Mouse (Mus musculus) intestine, embryonic 16.5 days (tissue): ENCODE results near the gene Sept11. TPM values are rescaled to one million over a fixed set of nuclear protein-coding genes. Genes with fewer than 3 reads are reported as not detected.

Source experiments
- ATAC-seq: fragments of 200-750 bp; cut with Nextera tagmentation; 2 replicates; pipeline ENCODE4 v1.8.0; 2017; ENCODE audit warnings: moderate TSS enrichment, moderate library complexity
- H3K27ac ChIP-seq: fragments of 300-500 bp; sonication (generic); 2 replicates; pipeline ENCODE4 v1.5.1; 2014; ENCODE audit warnings: mild to moderate bottlenecking, low read length
- H3K27me3 ChIP-seq: fragments of 300-500 bp; sonication (generic); replicated peaks from 2 replicates; pipeline ENCODE4 v1.6.1; 2014; ENCODE audit warnings: low read length, control low read depth, mixed read lengths; ENCODE audit not compliant: control insufficient read depth, insufficient read depth
- H3K36me3 ChIP-seq: fragments of 300-500 bp; sonication (generic); 2 replicates; pipeline ENCODE4 v1.6.1; 2014; ENCODE audit warnings: low read length, control low read depth; ENCODE audit not compliant: control insufficient read depth, insufficient read depth
- H3K4me1 ChIP-seq: fragments of 300-500 bp; sonication (generic); 2 replicates; pipeline ENCODE4 v1.6.1; 2014; ENCODE audit warnings: low read length, control low read depth, mixed read lengths; ENCODE audit not compliant: control insufficient read depth, insufficient read depth
- H3K4me2 ChIP-seq: fragments of 300-500 bp; sonication (generic); 2 replicates; pipeline ENCODE4 v1.6.1; 2014; ENCODE audit warnings: low read depth, low read length, control low read depth
- H3K4me3 ChIP-seq: fragments of 300-500 bp; sonication (generic); 2 replicates; pipeline ENCODE4 v1.5.1; 2014; ENCODE audit warnings: mild to moderate bottlenecking, low read length
- H3K9ac ChIP-seq: fragments of 300-500 bp; sonication (generic); 2 replicates; pipeline ENCODE4 v1.6.1; 2014; ENCODE audit warnings: low read depth, low read length
- H3K9me3 ChIP-seq: fragments of 300-500 bp; sonication (generic); 2 replicates; pipeline ENCODE4 v1.6.1; 2016; ENCODE audit warnings: low read length, control low read depth; ENCODE audit not compliant: control insufficient read depth
- WGBS: fragments of 180-500 bp; shearing (Covaris S2); extraction: QIAGEN DNeasy Blood & Tissue Kit; methylation state at CpG from one replicate; pipeline ENCODE4 v1.1.7; 2014; 5-methylcytosine and 5-hydroxymethylcytosine counted together
- polyA plus RNA-seq: library from polyadenylated mRNA; unstranded; fragments of >200 nt; fragmentation: Nextera tagmentation; extraction: Ambion mirVana; gene quantifications from 2 replicates; pipeline ENCODE4 v1.2.1, GENCODE M21; 2015

Gene Sept11
- polyA plus RNA-seq, 1 experiment from 2014 or later = 116 TPM

DNA sequence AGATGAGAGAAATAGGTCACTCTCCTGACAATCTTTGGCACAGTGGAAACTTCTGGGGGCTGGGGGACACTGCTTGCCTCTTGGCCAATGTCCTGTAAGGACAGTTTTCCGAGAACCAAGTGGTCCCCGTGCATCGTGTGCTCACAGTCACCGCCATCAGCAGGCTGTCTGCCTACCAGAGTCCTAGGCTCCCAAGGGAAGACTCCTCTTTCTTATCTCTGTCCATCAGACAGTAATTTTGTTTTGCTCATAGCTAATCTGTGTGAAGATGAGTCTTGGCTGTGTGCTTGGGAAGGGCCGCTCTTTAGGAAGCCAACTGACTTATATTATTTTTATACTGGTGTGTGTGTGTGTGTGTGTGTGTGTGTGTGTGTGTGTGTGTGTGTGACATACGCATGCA is 52.3 kb downstream of the Sept11 start:
- ATAC-seq = no peak
- Histone ChIP-seq H3K4me1 (peaks cover 13% of the 10 kb centered on the region), H3K9me3 (no peaks in the 10 kb centered on the region), H3K4me2 (no peak overlapping the region), H3K27ac (no peak overlapping the region), H3K9ac (no peak overlapping the region), H3K4me3 (no peak overlapping the region), H3K27me3 (no peaks in the 10 kb centered on the region), H3K36me3 (0 out of 2 replicates have a peak, but pooled peaks cover 2% of the 10 kb centered on the region)
- WGBS = 84% methylated on average over 6 of the region's 6 CpGs

DNA sequence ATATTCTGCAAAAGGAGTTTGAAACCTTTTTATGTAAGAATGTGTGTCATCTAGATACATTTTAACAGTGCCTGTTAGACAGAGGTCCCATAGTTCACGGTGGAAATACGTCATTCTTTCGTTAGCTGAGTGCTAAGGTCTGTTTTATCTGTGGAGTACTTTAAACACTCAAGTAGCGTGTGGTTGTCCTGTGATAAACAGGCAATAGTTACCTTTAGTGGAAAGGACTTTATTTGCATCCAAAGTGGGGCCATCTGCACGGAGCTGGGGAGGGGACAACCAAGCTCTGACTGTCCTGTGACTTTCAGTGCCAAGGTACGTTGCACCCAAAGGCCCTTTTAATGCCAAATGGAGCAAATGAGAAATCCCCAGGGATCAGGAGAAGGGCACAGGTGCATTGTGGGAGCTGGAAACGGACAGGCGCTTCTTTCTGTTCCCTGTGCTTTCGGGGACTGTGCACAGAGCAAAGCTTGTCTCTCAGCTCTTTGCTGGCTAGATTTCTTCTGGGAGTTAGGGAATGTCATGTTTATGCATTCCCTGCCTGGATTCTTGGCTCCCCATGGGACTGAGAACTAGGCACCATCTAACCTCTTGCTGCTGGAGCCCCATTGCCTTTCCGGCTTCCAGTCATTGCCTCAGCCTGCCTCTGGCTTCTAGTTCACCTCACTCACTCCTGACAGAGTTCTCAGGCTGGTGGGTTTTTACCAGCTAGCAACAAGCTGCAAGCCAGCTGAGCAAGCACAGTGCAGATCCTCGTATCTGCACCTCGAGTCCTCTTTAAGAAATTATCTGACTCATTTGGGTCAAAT is 56.9 kb downstream of the Sept11 start:
- no peak overlapping the region for H3K4me3 ChIP-seq
- no peaks in the 10 kb centered on the region for H3K36me3 ChIP-seq
- H3K27ac ChIP-seq = peak overlapping the region; percentile 42; the same call in 1 of the 2 replicates
- no peak overlapping the region for H3K4me2 ChIP-seq
- peaks cover 13% of the 10 kb centered on the region for H3K4me1 ChIP-seq
- no peaks in the 10 kb centered on the region for H3K9me3 ChIP-seq
- no peaks in the 10 kb centered on the region for H3K27me3 ChIP-seq
- H3K9ac ChIP-seq = no peak overlapping the region
- ATAC-seq = no peak
- 60% methylated on average over 12 of the region's 12 CpGs for WGBS

GRCm38 (mm10) chr5:93151985-93152384 is 58.7 kb downstream of the Sept11 start:
- no peaks in the 10 kb centered on the region; the same call in 1 of the 2 replicates for H3K36me3 ChIP-seq
- no peak for ATAC-seq

GRCm38 (mm10) chr5:93152451-93152850 is 59.2 kb downstream of the Sept11 start:
- no peak overlapping the region for H3K4me2 ChIP-seq
- H3K4me1 ChIP-seq = peaks cover 13% of the 10 kb centered on the region
- H3K27ac ChIP-seq = no peak overlapping the region
- H3K9ac ChIP-seq = no peak overlapping the region
- H3K27me3 ChIP-seq = no peaks in the 10 kb centered on the region
- ATAC-seq = peak; percentile 48; the same call in 1 of the 2 replicates
- H3K4me3 ChIP-seq = no peak overlapping the region
- H3K36me3 ChIP-seq = peaks cover 4% of the 10 kb centered on the region
- 74% methylated on average over 4 of the region's 4 CpGs for WGBS
- H3K9me3 ChIP-seq = no peaks in the 10 kb centered on the region

More at GRCm38 (mm10) chr5:93151985-93152384, 58.7 kb downstream of the Sept11 start:
- no peak overlapping the region for H3K9ac ChIP-seq
- WGBS = 66% methylated on average over 6 of the region's 6 CpGs
- H3K4me2 ChIP-seq = no peak overlapping the region
- no peak overlapping the region for H3K4me3 ChIP-seq
- H3K4me1 ChIP-seq = peaks cover 13% of the 10 kb centered on the region
- no peak overlapping the region for H3K27ac ChIP-seq
- no peaks in the 10 kb centered on the region for H3K27me3 ChIP-seq
- no peaks in the 10 kb centered on the region for H3K9me3 ChIP-seq

DNA sequence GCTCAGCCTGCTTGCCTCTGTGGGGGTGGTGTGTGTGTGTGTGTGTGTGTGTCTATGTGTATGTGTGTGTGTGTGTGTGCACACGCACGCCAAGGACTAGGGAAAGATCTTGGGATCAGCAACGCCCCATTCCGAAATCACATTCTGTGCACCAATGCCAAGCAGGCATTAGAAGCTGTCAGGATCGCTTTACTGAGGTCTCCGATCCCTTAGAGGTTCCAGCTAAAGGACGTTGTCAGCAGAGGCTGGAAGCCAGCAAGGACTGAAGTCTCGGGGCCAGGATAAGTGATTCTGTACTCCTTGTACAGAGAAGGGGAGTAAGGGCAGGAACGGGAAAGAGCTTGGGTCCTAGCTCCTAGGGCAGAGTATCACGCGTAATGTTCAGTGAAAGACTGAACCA is 61.2 kb downstream of the Sept11 start:
- no peaks in the 10 kb centered on the region for H3K9me3 ChIP-seq
- no peak overlapping the region for H3K27ac ChIP-seq
- H3K4me1 ChIP-seq = peaks cover 13% of the 10 kb centered on the region
- no peak overlapping the region for H3K4me2 ChIP-seq
- H3K4me3 ChIP-seq = no peak overlapping the region
- 89% methylated on average over 11 of the region's 11 CpGs for WGBS
- H3K9ac ChIP-seq = no peak overlapping the region
- H3K36me3 ChIP-seq = peaks cover 4% of the 10 kb centered on the region
- ATAC-seq = no peak
- no peaks in the 10 kb centered on the region for H3K27me3 ChIP-seq

- peaks cover 30% of the 10 kb centered on the region for H3K36me3 ChIP-seq
- 83% methylated on average over 3 of the region's 3 CpGs for WGBS
- no peak overlapping the region for H3K27ac ChIP-seq
- H3K4me3 ChIP-seq = no peak overlapping the region
- H3K9ac ChIP-seq = no peak overlapping the region
- no peak overlapping the region for H3K4me2 ChIP-seq
- ATAC-seq = no peak
- H3K27me3 ChIP-seq = no peaks in the 10 kb centered on the region
- H3K4me1 ChIP-seq = no peaks in the 10 kb centered on the region
- no peaks in the 10 kb centered on the region for H3K9me3 ChIP-seq
These were observed 70.3 kb downstream of the Sept11 start for GRCm38 (mm10) chr5:93163541-93163940.

- Histone ChIP-seq H3K9me3 (no peaks in the 10 kb centered on the region), H3K4me3 (no peak overlapping the region), H3K36me3 (peaks cover 20% of the 10 kb centered on the region), H3K9ac (no peak overlapping the region), H3K27me3 (no peaks in the 10 kb centered on the region), H3K4me1 (no peaks in the 10 kb centered on the region), H3K27ac (no peak overlapping the region), H3K4me2 (no peak overlapping the region)
- no peak for ATAC-seq
- 92% methylated on average over 11 of the region's 11 CpGs for WGBS
These were observed 74.8 kb downstream of the Sept11 start for GRCm38 (mm10) chr5:93167919-93168516.

GRCm38 (mm10) chr5:93168654-93169053 is 75.4 kb downstream of the Sept11 start:
- no peaks in the 10 kb centered on the region for H3K9me3 ChIP-seq
- no peak overlapping the region for H3K4me2 ChIP-seq
- no peaks in the 10 kb centered on the region for H3K27me3 ChIP-seq
- no peaks in the 10 kb centered on the region for H3K4me1 ChIP-seq
- peaks cover 21% of the 10 kb centered on the region for H3K36me3 ChIP-seq
- no peak overlapping the region for H3K9ac ChIP-seq
- no peak for ATAC-seq
- no peak overlapping the region for H3K27ac ChIP-seq
- 90% methylated on average over 6 of the region's 6 CpGs for WGBS
- H3K4me3 ChIP-seq = no peak overlapping the region

DNA sequence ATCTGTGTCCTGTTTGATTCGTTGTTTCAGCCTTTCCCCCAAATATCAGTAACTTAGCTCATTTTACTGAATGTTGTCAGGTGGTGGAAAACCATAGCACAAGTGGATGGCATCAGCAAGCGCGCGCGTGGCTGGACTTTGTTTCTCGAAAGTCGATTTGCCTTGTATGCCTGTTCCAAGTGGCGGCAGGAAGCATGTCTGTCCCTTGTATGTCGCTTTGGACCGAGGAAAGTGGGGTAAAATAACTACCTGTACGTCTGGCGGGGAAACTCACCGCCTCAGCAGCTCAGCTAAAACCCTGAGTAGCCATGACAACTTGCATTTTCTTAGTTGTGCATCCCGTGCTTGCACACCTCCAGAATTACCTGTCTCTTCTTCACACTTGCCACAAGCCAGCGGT is 78.2 kb downstream of the Sept11 start:
- H3K4me3 ChIP-seq = no peak overlapping the region
- no peaks in the 10 kb centered on the region for H3K4me1 ChIP-seq
- H3K4me2 ChIP-seq = no peak overlapping the region
- no peaks in the 10 kb centered on the region for H3K9me3 ChIP-seq
- peaks cover 16% of the 10 kb centered on the region for H3K36me3 ChIP-seq
- no peak overlapping the region for H3K27ac ChIP-seq
- 96% methylated on average over 15 of the region's 15 CpGs for WGBS
- no peaks in the 10 kb centered on the region for H3K27me3 ChIP-seq
- H3K9ac ChIP-seq = no peak overlapping the region
- ATAC-seq = no peak
